Mouse (Mus musculus) forebrain, embryonic 16.5 days (tissue): ENCODE results near the gene 3110082I17Rik. TPM values are rescaled to one million over a fixed set of nuclear protein-coding genes. Genes with fewer than 3 reads are reported as not detected.
A peak's percentile ranks its signal among the peaks of the same experiment; 100 is the strongest.

Experiments used
- ATAC-seq: fragments of 200-750 bp; cut with Nextera tagmentation; 2 replicates; pipeline ENCODE4 v1.8.0; 2017; ENCODE audit warnings: mild to moderate bottlenecking, moderate library complexity
- H3K27ac ChIP-seq: fragments of 300-500 bp; sonication (generic); 2 replicates; pipeline ENCODE4 v1.5.1; 2014; ENCODE audit warnings: low read length, control low read depth
- H3K27me3 ChIP-seq: fragments of 300-500 bp; sonication (generic); replicated peaks from 2 replicates; pipeline ENCODE4 v1.6.1; 2014; ENCODE audit warnings: low read length; ENCODE audit not compliant: control insufficient read depth, insufficient read depth
- H3K36me3 ChIP-seq: fragments of 300-500 bp; sonication (generic); 2 replicates; pipeline ENCODE4 v1.6.1; 2014; ENCODE audit not compliant: control insufficient read depth, insufficient read depth
- H3K4me1 ChIP-seq: fragments of 300-500 bp; sonication (generic); replicated peaks from 2 replicates; pipeline ENCODE4 v1.6.1; 2014; ENCODE audit warnings: low read length; ENCODE audit not compliant: control insufficient read depth, insufficient read depth
- H3K4me2 ChIP-seq: fragments of 300-500 bp; sonication (generic); 2 replicates; pipeline ENCODE4 v1.6.1; 2014; ENCODE audit warnings: mild to moderate bottlenecking, low read length, control low read depth
- H3K4me3 ChIP-seq: fragments of 300-500 bp; sonication (generic); replicated peaks from 2 replicates; pipeline ENCODE4 v1.5.1; 2014; ENCODE audit warnings: mild to moderate bottlenecking, low read length, control low read depth
- H3K9ac ChIP-seq: fragments of 300-500 bp; sonication (generic); replicated peaks from 2 replicates; pipeline ENCODE4 v1.6.1; 2014; ENCODE audit warnings: low read depth, low read length, control low read depth
- H3K9me3 ChIP-seq: fragments of 300-500 bp; sonication (generic); 2 replicates; pipeline ENCODE4 v1.6.1; 2016; ENCODE audit warnings: low read length; ENCODE audit not compliant: control insufficient read depth
- WGBS: fragments of 180-500 bp; shearing (Covaris S2); extraction: QIAGEN DNeasy Blood & Tissue Kit; methylation state at CpG from one replicate; pipeline ENCODE4 v1.1.7; 2014; 5-methylcytosine and 5-hydroxymethylcytosine counted together
- polyA plus RNA-seq: library from polyadenylated mRNA; unstranded; fragments of >200 nt; fragmentation: Nextera tagmentation; extraction: Ambion mirVana; gene quantifications from 2 replicates; pipeline ENCODE4 v1.2.1, GENCODE M21; 2015

The 3110082I17Rik gene
- polyA plus RNA-seq, 1 experiment from 2014 or later = 22.7 TPM

GRCm38 (mm10) chr5:139324045-139324491 is 136.3 kb downstream of the 3110082I17Rik start:
- no peak; the same call in 1 of the 2 replicates for ATAC-seq
- H3K27ac ChIP-seq = no peak overlapping the region
- H3K9me3 ChIP-seq = no peaks in the 10 kb centered on the region
- WGBS = 57% methylated on average over 5 of the region's 5 CpGs
- peaks cover 14% of the 10 kb centered on the region for H3K4me1 ChIP-seq
- H3K27me3 ChIP-seq = peaks cover 24% of the 10 kb centered on the region
- peak overlapping the region; percentile 66 for H3K4me3 ChIP-seq
- no peaks in the 10 kb centered on the region for H3K36me3 ChIP-seq
- H3K9ac ChIP-seq = peak overlapping the region; percentile 75
- H3K4me2 ChIP-seq = peak overlapping the region; percentile 73

DNA sequence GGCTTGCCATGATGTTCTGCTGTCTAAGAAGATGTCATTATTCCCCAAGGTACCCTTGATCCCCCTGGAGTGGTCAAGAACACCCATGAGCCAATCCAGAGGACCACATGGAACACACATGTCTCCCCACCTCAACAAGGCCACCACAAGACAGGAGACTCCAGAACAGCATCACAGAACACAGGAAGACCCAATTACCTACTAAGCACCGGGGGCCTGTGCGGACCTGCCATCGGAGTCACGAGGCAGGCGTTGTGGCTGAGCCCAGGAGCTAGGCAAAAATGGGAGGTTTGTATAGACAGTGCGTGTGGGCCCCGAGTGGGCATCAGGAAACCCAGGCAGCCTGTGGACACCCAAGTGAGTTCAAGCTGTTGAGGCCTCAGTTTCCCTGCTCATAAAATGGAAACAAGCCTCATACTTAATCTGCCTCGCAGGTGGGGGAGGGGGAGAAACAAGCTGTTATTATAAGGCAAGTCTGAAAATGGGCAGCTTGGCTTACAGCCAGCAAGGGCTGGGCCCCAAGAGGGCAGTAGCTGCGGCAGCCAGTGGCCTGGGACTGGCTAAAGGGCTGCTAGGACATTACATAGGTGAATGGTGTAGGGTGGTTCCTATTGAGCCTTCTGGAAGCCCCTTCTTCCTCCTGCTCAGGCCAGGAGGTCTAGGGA is 136.9 kb downstream of the 3110082I17Rik start:
- Histone ChIP-seq H3K4me1 (peaks cover 14% of the 10 kb centered on the region), H3K9ac (no peak overlapping the region), H3K4me2 (no peak overlapping the region), H3K4me3 (no peak overlapping the region), H3K9me3 (no peaks in the 10 kb centered on the region), H3K36me3 (no peaks in the 10 kb centered on the region), H3K27ac (no peak overlapping the region), H3K27me3 (peaks cover 24% of the 10 kb centered on the region)
- no peak for ATAC-seq
- 77% methylated on average over 9 of the region's 9 CpGs for WGBS

DNA sequence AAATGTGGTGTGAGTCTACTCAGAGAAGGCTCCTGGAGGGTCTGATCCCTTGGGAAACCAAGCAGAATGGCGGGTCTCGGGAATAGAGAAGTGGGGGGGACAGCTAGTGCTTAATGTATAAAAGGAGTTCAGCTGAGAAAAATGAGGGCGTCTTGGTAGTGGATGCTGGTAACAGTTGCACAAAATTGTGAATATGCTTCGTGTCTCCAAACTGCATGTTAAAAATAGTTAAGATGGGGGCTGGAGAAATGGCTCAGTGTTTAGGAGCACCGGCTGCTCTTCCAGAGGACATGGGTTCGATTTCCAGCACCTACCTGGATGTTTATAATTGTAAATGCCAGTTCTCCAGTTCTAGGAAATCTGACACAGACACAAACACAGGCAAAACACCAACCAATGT is 139.0 kb downstream of the 3110082I17Rik start:
- ATAC-seq = no peak
- peaks cover 24% of the 10 kb centered on the region for H3K27me3 ChIP-seq
- no peak overlapping the region for H3K27ac ChIP-seq
- H3K9me3 ChIP-seq = no peaks in the 10 kb centered on the region
- no peak overlapping the region for H3K9ac ChIP-seq
- 78% methylated on average over 6 of the region's 6 CpGs for WGBS
- no peak overlapping the region for H3K4me3 ChIP-seq
- no peaks in the 10 kb centered on the region for H3K36me3 ChIP-seq
- peaks cover 14% of the 10 kb centered on the region for H3K4me1 ChIP-seq
- no peak overlapping the region for H3K4me2 ChIP-seq

GRCm38 (mm10) chr5:139320424-139320823 is 139.9 kb downstream of the 3110082I17Rik start:
- H3K4me3 ChIP-seq = no peak overlapping the region
- peaks cover 15% of the 10 kb centered on the region for H3K27me3 ChIP-seq
- WGBS = 79% methylated on average over 7 of the region's 7 CpGs
- peaks cover 11% of the 10 kb centered on the region for H3K4me1 ChIP-seq
- no peak overlapping the region for H3K9ac ChIP-seq
- H3K36me3 ChIP-seq = no peaks in the 10 kb centered on the region
- no peak overlapping the region for H3K27ac ChIP-seq
- no peak overlapping the region for H3K4me2 ChIP-seq
- no peak for ATAC-seq
- no peaks in the 10 kb centered on the region for H3K9me3 ChIP-seq

DNA sequence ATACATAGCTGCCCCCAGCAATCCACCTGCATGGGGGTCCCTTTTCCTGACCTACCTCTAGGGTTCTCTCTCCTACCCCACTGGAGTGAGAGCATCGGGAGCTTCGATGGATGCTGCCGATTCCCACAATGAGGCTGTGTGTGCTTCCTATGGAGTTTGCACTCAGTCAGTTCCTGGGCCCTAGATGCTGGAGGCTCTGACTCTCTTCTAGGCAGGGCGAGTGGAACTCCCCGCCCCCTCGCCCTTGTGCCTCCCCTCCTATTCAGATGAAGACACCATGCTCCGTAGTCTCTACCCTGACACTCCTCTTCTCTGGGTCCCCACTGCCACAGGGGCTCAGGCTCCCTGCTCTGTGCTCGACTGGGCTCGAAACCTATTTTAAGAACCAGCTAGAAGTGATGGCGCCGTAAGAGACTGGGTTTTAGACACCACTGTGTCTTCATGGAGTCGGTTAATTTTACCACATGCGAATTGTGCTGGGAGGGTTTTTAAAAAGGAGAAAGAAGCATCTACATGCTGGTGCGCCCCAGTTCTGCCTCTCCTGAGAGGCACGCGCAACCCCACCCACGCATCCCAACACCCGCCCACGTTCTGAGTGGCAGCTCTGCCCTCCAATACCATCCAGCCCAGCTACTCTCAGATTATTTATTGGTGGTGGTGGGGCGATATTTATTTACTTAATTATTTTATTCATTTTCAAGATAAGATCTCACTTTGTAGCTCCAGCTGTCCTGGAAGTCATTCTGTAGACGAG is 142.4 kb downstream of the 3110082I17Rik start:
- ATAC-seq = no peak
- H3K4me1 ChIP-seq = no peaks in the 10 kb centered on the region

DNA sequence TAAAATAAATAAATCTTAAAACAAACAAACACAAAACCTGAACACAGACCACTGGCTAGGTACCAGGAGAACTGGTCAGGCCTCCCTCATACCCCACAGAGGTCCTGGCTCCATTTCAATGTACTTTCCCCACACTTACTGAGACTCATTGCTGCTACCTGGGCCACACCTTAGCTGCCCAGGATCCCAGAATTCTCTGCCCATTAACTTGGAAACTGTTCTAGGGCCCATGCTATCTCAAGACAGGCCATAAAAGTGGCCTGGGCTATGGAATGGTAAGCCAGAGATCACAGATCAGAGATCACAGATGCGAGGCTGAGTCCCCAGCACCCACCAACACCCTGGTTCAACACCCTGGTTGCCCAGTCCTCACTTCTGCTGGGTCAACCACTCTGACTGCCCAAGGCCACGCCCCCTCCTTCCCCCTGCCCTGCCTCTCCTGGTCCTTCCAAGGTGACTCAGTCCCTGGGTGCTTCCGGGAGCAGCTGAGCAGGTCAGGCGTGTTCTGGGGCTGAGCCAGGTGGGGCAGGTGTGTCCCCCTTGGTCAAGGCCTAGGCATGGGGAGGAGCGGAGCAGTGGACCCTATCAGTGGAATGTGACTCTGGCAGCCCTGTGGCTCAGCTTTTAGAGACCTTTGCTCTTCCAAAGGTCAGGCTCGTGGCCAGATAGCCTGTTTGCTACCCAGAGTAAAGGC is 143.2 kb downstream of the 3110082I17Rik start:
- no peak overlapping the region for H3K27ac ChIP-seq
- H3K27me3 ChIP-seq = no peaks in the 10 kb centered on the region
- no peak overlapping the region for H3K4me3 ChIP-seq
- no peaks in the 10 kb centered on the region for H3K4me1 ChIP-seq
- H3K4me2 ChIP-seq = no peak overlapping the region
- no peak for ATAC-seq
- no peak overlapping the region for H3K9ac ChIP-seq
- H3K36me3 ChIP-seq = no peaks in the 10 kb centered on the region
- WGBS = 78% methylated on average over 6 of the region's 6 CpGs
- H3K9me3 ChIP-seq = no peaks in the 10 kb centered on the region

More for the DNA sequence above, 142.4 kb downstream of the 3110082I17Rik start:
- no peak overlapping the region for H3K9ac ChIP-seq
- H3K36me3 ChIP-seq = no peaks in the 10 kb centered on the region
- no peak overlapping the region for H3K4me2 ChIP-seq
- whole genome bisulfite sequencing = 68% methylated on average over 21 of the region's 21 CpGs
- H3K27me3 ChIP-seq = no peaks in the 10 kb centered on the region
- no peak overlapping the region for H3K27ac ChIP-seq
- H3K9me3 ChIP-seq = no peaks in the 10 kb centered on the region
- H3K4me3 ChIP-seq = no peak overlapping the region

DNA sequence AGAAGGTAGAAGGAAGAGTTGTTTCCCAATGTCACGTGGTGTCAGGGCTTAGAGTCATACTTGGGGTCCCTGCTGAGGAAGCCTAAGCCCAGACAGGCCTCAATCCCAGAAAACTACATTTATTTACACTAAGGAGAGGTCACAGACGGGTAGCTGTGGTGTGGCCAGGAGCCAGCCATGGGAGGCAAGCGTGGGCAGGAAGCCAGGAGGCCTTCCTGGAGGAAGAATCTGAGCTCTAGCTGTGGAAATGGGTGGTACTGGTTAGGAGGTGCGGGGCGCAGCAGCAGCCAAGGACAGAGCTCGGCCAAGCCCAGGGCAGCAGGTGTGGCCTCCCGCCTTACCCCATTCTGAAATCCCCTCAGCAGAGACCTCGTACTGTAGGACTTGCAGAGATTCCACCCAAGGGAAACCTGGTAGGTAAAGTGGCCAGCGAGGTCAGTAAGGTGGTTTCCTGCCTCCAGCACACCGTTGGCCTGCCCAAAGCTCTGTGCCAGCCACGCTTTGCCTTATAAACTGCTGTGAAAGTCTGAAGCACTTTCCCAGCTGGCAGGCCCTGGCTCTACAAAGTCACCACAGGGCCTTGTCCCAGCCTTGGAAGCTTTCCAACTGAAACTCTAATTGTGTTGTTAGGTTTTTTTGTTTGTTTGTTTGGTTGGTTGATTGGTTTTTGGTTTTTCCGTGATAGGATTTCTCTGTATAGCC is 145.2 kb downstream of the 3110082I17Rik start:
- Histone ChIP-seq H3K4me3 (no peak overlapping the region), H3K27me3 (no peaks in the 10 kb centered on the region), H3K4me1 (no peaks in the 10 kb centered on the region), H3K9ac (no peak overlapping the region), H3K4me2 (no peak overlapping the region), H3K27ac (no peak overlapping the region), H3K36me3 (no peaks in the 10 kb centered on the region), H3K9me3 (no peaks in the 10 kb centered on the region)
- ATAC-seq = no peak
- 81% methylated on average over 12 of the region's 12 CpGs for WGBS

- no peaks in the 10 kb centered on the region for H3K4me1 ChIP-seq
- no peak overlapping the region for H3K4me2 ChIP-seq
- no peaks in the 10 kb centered on the region for H3K9me3 ChIP-seq
- H3K9ac ChIP-seq = no peak overlapping the region
- H3K27ac ChIP-seq = no peak overlapping the region
- no peak overlapping the region for H3K4me3 ChIP-seq
- H3K27me3 ChIP-seq = no peaks in the 10 kb centered on the region
- no peaks in the 10 kb centered on the region for H3K36me3 ChIP-seq
- ATAC-seq = no peak
- 91% methylated on average over 9 of the region's 9 CpGs for WGBS
These were observed 146.8 kb downstream of the 3110082I17Rik start for GRCm38 (mm10) chr5:139313536-139313935.

DNA sequence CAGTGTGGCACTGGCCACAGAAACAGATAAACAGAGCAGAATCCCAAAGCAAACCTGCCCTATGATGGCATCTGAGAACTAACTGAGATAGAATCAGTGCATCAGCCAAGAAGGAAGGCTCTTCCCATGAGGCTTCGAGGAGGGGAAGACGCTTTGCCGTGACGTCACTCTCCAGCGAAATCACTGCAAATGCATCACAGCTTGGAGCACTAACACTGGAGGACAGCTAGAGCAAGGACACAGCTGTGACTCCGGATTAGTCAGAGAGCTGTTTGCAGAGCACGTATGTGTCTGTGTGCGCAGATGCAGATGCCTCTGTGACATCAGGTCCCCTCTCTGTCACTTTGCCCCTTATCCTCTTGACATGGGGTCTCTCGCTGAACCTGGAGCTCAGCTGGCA is 148.5 kb downstream of the 3110082I17Rik start:
- ATAC-seq = no peak
- Histone ChIP-seq H3K27ac (no peak overlapping the region), H3K4me1 (no peaks in the 10 kb centered on the region), H3K9me3 (no peaks in the 10 kb centered on the region), H3K4me3 (no peak overlapping the region), H3K9ac (no peak overlapping the region), H3K4me2 (no peak overlapping the region), H3K36me3 (no peaks in the 10 kb centered on the region), H3K27me3 (no peaks in the 10 kb centered on the region)
- 88% methylated on average over 9 of the region's 9 CpGs for whole genome bisulfite sequencing
